Mouse (Mus musculus): ENCODE data around the gene Ank2.

DNA sequence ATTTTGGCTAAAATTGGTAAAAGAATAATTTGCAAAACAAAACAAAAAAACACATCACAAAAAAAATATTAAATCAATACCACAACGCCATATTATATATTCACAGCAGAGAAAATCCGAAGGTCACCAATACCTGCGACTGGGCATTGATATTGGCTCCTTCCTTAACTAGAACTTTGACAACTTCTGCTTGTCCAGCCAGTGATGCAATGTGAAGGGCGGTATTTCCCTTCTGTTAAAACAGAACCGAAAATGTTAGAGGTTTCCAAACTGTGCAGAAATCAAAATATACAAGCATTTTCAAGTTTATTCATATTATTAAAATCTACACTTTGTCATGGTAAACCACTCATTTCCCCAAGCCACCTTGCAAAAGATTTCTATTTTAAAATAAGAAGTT lies 421.8 kb downstream of the Ank2 start:
- TF ChIP-seq POLR2A (IDR thresholded peaks at IDR 0.05; ENCODE audit: control insufficient read depth, low read depth, low read length) (no peak), CTCF (IDR thresholded peaks at IDR 0.05; ENCODE audit: control insufficient read depth, insufficient read depth, insufficient replicate concordance, low read depth, low read length) (no peak)
